Mouse (Mus musculus): Measurements from ENCODE around the gene Ier5l.

- no peak for TF ChIP-seq CTCF (IDR thresholded peaks at IDR 0.05; ENCODE audit: insufficient read depth, low read length)
- TF ChIP-seq POLR2A (IDR thresholded peaks at IDR 0.05; ENCODE audit: borderline replicate concordance, extremely low read depth, low read depth, low read length) = no peak
Measured at GRCm38 (mm10) chr2:30443281-30443680, 30.7 kb downstream of the Ier5l start.
